Mouse (Mus musculus): Measurements from ENCODE around the gene Bbs4.
A peak's percentile ranks its signal among the peaks of the same experiment; 100 is the strongest.
"Not testable (repeated sequence)": the region's sequence is repeated elsewhere in the genome, so short reads cannot be mapped to it uniquely, and the experiment has no call there.

Bbs4 gene

DNA sequence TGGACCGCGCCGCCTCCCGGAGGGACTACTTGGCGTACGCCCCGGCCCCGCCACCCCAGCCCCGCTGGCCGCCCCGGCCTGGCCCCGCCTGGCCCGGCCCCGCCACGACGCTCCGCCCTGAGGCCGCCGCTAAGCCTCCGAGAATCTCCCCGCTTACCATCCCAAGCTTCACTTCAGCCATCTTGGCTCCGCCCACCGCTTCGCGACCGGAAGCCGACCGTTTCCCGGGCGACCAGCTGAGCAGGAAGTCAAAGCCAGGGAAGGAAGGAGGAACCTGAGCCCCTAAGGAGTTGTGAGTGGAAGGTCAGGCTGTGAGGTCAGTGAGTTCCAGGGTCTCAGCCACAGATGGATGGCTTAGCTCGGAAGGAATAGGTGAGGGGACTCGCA, at the start of gene Bbs4:
Gene Bbs4, minus strand, starts transcription at position 256 of the 387 bp plus-strand sequence.
- DNase-seq (ENCODE audit: low read depth), result peak; percentile 82

DNA sequence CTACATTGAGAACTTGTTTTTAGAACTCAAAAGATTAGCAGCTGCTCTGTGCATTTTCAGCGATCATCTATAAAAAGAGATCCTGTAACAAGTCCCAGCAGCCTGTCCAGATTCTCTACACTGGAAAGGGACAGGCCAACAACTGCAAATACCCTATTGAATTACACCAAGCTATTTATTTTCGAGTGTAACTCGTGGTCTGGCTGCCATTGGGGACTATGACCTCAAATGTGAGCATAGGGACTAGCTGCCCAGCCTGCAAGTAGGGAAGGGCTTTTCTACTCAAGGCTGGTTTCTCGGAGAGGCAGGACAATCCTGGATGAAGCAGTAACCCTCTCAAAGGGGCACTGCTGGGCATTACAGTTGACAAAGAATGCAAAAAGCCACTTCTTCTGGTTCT, 35.8 kb upstream of the Bbs4 start:
- no peak for DNase-seq (ENCODE audit: low read depth)

DNA sequence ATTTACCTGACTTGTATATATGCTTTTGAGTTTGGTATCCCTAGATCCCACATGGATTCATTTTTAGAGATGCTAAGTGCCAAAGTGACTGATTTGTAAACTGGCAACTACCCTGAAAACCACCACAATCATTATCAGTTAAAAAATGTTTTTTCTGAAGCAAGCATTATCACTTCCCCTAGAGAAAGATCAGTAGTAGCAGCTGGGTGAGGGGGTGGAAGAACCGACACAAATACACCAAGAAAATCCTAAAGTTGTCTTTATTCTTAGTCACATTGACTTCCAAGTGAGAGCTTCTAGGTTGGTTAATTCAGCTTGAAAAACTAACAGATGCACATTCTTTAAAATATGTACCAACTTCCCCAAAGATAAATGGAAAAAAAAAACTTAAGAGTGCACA, 35.0 kb upstream of the Bbs4 start:
- no peak for DNase-seq (ENCODE audit: low read depth)

DNA sequence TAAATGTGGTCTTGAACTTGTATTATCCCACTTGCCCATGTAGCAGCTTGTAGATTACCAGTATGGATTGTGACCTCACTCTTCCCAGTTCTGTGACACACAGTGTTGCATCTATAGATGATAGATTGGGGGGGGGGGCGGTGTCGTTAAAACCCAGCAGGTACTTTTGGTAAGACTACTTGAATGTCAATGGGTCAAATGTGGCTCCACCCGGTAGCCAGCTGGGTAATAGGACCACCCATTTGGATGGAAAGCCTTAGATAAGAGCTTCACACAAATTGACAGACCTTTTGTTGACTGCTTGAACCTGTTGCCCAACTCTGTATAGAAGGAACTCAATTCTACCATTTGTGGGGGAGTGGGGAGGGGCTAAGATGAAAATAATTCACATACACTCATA, 34.2 kb upstream of the Bbs4 start:
- no peak for DNase-seq (ENCODE audit: low read depth)

DNA sequence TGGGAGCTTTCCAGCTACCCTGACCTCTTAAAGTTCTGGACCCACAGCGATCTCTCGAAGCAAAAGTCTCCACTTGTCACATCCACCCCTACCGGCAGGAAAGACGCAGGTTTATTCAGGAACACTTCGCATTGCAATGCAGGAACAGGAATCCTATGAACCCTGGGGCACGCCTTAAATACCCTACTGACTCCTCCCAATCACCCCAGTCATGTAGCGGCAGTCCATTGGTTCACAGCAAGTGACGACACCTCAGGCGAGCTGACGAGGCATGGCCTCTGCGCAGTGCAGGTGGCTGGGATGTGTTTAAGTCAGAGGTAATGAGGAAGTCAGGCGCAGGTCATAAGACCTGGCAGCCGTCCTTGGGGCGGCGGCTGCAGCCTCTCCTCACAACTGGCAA, 22.3 kb upstream of the Bbs4 start:
- DNase-seq (ENCODE audit: low read depth), result no peak

DNA sequence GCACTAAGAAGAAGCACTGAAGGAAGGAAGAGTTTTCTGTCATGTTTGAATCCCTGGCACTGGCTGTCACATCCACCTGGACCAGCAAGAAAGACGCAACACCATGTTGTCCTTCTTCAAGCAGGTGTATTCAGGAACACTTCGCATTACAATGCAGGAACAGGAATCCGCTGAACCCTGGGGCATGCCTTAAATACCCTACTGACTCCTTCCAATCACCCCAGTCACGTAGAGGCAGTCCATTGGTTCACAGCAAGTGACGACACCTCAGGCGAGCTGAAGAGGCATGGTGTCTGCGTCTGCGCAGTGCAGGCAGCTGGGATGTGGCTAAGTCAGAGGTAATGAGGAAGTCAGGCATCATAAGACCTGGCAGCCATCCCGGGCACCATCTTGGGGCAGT, 16.3 kb upstream of the Bbs4 start:
- no peak for DNase-seq (ENCODE audit: low read depth)

DNA sequence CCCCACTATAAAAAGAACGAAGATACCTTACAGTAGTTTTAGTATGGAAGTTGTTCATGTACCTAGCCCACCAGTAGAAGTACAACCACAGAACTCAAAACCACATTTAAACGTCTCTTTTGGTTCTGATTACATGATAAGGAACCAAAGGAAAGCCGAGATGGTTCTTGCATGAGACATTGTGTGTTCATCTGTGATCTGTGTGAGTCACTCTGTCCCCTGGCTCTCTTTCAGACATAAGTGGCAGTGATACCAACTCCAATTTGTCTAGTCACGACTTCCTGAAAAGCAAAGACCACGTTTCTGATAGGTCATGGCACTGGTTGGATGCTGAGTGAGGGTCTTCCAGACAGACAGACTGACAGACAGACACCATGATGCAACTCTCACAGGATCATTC, 15.9 kb upstream of the Bbs4 start:
- no peak for DNase-seq (ENCODE audit: low read depth)

DNA sequence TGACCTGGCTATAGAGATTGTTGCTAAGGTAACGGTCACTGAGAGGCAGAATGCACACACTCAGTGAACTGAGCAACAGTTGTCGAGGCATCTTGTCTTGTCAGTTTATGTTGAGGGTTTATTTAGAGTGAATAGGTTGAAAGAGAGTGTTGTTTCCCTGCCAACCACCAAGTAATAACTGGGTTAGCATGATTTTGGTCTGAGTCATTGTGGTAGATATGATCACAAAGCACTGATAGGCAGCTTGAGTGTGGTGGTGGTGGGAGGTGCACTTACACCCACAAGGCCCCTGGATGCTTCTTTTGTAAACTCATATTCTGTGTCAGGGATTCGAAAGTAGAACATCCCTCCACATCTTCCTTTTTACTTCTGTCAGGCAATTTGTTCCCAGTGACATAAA, 7.2 kb upstream of the Bbs4 start:
- DNase-seq (ENCODE audit: low read depth), result not testable (repeated sequence)

DNA sequence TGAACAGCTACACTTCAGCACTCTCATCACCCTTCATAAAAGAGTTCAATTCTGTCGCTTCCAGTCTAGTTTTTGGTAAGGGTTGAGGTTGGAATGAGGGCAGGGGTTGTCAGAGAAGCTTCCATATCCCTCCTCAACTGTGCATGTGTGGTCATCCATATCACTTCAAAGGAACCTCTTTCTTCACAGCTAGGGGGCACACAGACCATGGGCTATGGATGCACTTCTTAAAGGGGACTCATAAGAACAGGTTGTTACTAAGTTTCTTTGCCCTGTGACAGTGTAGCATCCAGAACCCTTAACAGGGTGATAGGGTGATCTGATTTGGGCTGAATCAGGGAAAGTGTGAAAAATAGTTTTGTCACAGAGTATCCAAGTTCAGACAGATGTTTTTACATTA, 4.7 kb upstream of the Bbs4 start:
- DNase-seq (ENCODE audit: low read depth), result not testable (repeated sequence)

DNA sequence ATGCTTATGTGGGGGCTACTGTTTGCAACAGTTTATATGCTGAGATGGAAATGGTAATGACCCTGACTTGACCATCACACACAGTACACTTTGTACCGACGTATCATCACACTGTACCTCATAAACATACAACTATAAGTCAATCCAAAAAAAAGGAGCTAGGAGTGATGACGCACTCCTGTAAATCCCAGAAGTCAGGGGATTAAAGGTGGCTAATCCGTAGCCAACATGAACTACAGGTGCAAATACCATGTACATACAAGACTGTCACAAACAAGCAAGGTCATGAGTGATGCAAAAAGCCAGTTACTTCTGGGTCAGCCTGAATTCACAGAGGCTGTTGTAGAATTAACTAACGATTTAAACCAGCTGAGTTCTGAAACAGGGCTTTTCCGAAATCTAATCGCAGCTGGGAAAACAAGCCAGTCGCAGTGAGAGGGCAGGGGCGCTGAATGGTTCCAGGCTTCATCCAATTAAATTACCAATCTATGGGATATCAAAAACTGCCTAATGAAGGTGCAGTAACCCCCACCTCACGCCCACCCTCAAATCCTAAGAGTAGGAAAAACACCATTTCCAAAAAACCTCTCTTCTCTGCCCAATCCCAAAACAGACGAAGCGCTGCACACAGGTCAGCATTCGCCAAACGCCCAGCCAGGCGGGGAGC, 589 bp downstream of the Bbs4 start:
- DNase-seq (ENCODE audit: low read depth), result no peak

DNA sequence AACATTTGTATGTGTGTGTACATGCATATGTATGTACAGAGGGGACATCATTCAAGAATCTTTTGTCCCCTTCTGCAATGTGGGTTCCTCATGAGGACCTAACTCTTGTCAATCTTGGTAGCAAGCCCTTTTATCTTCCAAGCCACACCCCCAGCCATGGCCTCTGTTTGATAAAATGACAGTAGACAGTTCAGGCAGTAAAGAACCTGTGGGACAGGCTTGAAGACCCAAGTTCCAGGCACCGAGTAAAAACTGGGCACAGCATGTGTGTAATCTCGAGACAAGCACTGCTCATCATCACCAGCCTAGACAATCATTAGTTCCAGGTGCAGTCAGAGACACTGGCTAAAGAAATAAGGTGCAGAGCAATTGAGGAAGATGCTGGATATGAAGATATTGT, 7.1 kb downstream of the Bbs4 start:
- DNase-seq (ENCODE audit: low read depth), result no peak

DNA sequence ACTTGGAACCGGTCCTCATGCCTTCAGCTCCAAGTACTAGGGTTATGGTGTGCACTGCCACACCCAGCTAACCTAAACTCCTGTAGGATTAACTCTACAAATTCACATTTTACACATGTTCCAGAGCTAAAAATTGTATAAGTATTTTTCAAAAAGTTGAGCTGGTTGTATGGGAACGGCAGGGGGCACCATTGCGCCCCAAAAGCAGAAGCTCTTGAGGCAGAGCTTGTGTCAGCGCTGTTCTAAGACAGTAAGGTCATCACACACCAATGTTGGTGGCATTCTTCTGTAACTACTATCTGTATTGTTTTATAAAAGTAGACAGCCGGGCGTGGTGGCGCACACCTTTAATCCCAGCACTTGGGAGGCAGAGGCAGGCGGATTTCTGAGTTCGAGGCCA, 13.3 kb downstream of the Bbs4 start:
- no peak for DNase-seq (ENCODE audit: low read depth)

DNA sequence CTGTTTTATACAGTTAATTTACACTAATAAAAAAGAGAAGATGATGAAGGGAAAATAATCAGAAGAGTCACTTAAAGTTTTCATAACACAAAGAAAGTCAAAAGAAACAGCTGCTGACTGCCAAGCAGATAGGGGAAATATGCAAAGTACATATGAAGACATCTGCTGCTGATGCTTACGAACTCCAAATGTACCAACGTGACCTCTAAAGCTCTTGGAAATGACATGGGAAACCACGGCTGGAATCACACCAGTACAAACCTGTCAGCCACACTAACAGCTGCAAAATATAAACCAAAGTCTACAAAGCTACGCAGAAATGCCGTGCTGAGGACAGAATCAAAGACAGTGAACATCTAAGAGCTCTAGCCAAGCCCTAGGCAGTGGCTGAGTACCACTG, 14.2 kb downstream of the Bbs4 start:
- no peak for DNase-seq (ENCODE audit: low read depth)

DNA sequence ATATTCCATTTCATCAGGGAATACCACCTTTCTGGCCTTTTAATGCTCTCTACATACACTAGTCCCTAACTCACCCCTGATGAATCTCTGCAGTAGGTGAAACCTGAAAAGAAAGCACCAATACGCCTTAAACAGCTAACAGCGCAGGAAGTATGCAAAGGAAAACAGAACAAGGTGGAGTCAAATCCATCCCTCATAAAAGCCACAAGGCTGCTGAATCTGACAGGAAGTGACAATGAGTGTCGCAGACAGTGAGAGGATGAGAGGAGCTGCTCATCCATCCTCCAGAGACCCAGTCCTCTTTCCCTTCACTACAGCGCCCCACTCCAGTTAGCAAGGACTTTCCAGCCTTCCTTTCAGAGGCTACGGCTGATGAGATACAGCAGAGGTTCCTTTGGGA, 14.9 kb downstream of the Bbs4 start:
- DNase-seq (ENCODE audit: low read depth), result no peak

DNA sequence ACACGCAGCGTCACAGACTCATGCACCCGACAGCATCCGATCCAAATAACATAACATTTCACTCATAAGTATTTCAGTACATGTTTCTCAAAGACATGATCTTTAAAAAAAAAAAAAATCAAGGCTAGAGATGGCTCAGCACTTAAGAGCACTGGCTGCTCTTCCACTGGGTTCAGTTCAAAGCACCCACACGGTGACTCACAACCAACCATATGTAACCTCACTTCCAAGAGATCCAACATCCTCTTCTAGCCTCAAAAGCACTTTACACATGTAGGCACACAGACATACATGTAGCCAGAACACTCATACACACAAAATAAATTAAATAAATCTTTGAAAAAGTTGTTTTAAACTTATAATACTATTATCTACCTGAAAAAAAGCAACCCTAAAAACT, 15.4 kb downstream of the Bbs4 start:
- DNase-seq (ENCODE audit: low read depth), result no peak

DNA sequence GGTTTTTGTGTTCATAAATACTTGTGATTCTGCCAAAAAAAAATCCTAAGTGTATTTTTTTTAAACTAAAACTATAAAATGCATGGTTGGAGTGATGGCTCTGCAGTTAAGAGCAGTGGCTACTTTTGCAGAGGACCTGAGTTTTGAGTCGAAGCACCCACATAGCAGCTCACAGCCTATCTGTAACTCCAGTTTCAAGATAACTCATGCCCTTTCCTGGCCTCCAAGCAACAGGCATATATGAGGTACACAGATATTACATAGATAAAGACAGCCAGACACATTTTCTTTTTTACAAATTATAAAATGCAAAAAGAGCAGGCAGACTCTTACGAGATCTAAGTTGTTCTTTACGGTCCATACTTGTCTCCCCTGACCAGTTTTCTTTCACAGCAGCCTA, 16.8 kb downstream of the Bbs4 start:
- DNase-seq (ENCODE audit: low read depth), result no peak

DNA sequence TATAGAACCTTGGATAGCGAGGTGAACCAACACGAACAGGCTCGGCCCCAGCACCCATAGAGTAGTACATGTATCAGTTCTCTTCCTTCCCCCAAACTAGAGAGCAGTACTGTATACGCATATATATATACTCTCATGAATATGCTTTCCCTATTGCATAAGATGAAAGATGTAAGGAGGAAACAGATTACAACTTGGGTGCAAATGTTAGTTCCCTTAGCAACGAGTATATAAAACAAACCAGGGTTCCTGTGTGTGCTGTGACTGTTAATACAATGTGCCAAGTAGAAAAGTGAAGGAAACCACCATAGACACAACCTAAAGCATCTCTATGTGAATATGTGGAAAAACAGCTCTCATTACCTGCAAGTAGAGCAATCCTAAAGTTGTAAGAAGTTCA, 23.3 kb downstream of the Bbs4 start:
- DNase-seq (ENCODE audit: low read depth), result no peak

DNA sequence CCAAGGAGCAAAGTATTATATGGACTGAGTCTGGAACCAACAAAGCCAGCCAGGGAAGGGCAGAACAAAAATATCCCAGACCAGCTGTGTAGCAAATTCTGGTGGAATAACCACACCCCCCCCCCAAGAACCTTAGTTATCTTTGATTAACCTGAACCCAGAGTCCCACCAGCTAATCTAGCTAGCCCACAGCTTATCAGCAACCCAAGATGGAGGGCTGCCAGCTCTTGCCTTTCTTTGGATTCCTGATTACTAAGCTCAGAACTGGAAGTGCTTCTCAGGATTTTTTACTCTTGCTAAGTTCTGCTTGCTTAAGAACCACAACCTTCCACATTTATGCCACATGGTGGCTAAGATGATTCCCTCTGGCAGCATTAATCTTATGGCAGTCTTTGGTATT, 29.0 kb downstream of the Bbs4 start:
- no peak for DNase-seq (ENCODE audit: low read depth)

DNA sequence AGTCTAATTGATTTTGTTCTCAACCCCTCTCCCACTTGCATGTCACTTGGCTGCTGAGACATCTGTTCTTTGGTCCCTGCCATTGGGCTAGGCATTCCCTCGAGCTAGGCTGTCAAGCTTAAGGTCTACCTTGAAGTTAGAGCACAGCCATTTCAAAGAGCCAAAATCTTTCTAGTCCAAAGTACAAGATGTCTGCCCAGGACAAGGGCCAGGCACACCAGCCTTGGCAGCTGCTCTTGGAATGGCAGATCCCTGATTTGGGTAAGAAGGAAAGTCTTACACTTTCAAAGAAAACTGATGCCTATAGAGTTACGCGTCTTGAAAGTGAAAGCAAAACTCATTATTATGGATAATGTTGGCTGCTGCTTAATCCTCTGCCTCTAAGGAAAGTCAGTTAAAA, 37.1 kb downstream of the Bbs4 start:
- DNase-seq (ENCODE audit: low read depth), result no peak

DNA sequence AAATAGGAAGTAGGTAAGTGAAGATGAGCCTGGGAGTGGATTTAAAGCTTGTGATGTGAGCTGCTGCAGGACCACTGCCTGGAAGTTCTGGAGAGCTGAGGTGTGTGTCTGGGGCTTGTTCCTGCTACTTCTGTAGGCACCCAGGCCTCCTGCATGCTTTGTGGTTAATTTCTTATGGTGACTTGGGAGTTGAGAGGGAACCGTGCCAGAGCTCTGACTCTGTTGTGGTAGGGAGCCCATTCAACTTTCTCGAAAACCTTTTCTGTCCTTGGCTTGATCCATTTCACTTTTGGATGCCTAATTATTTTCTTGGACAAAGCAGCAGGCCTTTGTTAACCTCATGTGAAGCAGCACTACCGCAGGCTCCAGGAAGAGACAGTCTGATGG, 42.0 kb downstream of the Bbs4 start:
- DNase-seq (ENCODE audit: low read depth), result no peak

DNA sequence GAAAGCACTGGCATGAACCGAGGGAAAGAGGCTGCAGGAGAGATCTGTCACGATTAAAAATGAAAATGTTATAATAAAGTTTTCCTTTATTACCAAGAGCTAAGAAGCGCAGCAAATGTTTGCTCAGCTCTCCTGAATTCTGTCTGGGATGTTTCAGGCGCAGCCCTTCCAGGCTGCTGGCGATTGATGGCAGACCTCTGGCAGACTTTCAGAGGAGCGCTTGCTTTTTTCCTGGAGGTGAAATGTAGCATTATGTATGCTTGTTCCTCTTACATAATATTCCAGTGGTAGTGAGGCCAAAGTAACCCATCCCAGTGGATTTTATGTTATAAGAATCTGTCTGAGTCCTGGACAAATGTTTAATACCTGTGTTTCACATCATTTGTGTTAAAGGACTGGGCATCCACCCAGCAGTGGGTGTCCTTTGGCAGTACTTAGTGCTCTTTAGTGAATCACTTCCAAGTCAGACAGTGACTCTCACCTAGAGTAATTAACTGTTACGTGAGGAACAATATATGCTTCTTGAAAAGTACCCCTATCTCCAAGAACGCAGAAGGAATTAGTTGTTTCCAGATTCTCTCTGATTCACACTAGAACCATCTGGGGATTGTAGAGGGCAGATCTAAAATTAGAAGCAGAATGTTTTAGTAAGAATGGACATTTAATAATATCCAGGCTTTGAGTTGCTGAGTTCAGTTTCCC, 42.6 kb downstream of the Bbs4 start:
- DNase-seq (ENCODE audit: low read depth), result no peak

DNA sequence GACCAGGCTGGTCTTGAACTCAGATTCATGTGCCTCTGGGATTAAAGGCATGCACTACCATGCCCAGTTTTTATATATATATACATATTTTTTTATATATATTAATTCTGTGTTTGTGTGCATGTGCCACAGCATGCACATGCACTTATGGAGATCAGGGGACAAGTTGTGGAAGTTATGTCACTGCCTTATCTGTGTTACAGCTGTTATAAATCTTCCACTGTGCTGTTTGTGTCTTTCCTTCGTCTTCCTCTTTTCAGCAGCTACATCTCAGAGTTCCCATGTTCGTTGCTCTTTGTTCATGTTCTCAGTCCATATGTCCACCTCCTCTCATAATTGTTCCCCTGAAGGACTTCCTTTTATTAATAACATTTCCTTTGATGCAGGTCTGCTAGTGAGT, 45.4 kb downstream of the Bbs4 start:
- DNase-seq (ENCODE audit: low read depth), result no peak

DNA sequence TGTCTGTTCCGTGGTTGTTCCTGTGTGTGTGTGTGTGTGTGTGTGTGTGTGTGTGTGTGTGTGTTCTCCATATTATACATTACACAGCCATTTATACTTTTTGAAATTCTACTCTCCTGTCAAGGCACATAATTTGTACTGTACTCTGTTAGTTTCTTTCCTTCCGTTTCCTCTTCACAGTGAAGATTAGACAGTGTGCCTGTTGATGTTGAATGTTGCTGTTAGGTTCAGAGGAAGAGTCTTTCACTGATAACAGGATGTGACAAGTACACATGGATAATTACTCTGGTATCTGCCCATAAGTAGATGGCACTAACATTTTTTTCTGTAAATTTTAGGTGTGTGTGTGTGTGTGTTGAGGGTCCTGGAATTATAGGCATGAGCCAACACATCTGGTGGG, 56.9 kb downstream of the Bbs4 start:
- DNase-seq (ENCODE audit: low read depth), result no peak

DNA sequence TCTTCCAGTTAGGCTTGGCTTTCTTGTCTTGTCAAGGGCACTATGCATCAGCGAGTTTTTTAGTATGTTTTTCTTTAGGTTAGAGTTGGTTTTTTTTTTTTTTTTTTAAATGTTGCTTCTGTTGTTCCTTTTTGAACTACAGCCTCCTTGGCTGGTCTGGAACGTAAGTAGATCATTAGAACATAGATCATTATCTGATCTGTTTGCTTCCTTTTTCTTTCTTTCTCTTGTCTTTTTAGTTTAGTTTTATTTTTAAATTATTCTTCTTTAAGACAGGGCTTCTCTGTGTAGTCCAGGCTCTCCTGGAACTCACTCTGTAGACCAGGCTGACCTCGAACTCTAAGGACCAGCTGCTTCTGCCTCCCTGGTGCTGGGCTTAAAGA, 60.8 kb downstream of the Bbs4 start:
- no peak for DNase-seq (ENCODE audit: low read depth)
